Mouse (Mus musculus): ENCODE results near the gene Hs3st1.
"Not testable (repeated sequence)": the region's sequence is repeated elsewhere in the genome, so short reads cannot be mapped to it uniquely, and the experiment has no call there.

Hs3st1 gene
- long read RNA-seq, experiment 1, transcript Hs3st1-201 (2 exons, 1,684 nt) = major isoform, 9 of 10 reads
- long read RNA-seq, experiment 1, partial matches to known transcripts = 0 of 10 reads
- long read RNA-seq, experiment 1, other reads (novel, unspliced or antisense) = 0 of 10 reads
- long read RNA-seq, experiment 2, partial matches to known transcripts = 1 of 4 reads
- long read RNA-seq, experiment 2, other reads (novel, unspliced or antisense) = 0 of 4 reads

- intact Hi-C loops (cut with DNase I) = not testable (repeated sequence)
Measured at GRCm38 (mm10) chr5:39755375-39755774, at the start of gene Hs3st1. Gene Hs3st1, minus strand, starts transcription at chr5:39755475.

DNA sequence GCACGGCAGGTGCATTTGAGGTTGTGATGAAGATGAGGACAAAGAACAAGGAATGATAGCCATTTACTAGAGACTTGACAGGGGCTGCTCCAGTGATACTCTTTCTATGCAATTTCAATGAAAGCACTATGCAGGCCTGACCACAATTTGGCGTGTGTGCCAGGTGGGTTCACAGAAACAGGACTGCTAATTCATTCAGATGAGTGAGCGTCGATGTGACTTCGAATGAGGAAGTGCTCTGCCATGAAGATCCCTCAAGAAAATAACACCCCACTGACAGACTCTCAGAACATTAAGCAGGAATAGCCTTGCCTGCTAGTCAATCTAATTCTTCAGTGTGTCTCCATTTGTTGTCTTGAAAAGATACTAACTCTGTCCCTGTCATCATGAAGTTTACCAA lies 49.4 kb upstream of the Hs3st1 start:
- intact Hi-C loops (cut with DNase I) = no loop called here

DNA sequence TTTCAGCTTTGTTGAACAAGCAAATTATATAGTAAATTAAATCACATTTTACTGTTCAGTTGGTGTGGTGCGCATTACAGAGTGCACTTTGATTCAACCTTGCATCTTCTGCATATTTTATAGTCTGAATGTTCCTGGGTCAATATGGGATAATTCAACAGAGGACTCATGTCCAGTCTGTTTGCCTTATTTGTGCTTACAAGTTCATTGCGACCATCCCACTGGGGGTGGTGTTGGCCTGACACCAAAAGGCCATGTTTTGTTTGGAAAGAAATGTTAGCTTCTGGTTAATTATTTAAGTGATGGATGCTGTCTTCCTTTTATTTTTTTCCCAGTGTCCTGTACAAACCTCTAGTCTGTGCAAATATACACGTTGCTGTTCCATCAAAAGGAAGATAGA lies 48.7 kb upstream of the Hs3st1 start:
- intact Hi-C loops (cut with DNase I) = no loop called here

- intact Hi-C loops (cut with DNase I) = no loop called here
Measured at GRCm38 (mm10) chr5:39803457-39803856, 48.2 kb upstream of the Hs3st1 start.

GRCm38 (mm10) chr5:39802110-39802509 lies 46.8 kb upstream of the Hs3st1 start:
- intact Hi-C loops (cut with DNase I) = no loop called here

- intact Hi-C loops (cut with DNase I) = no loop called here
Measured at GRCm38 (mm10) chr5:39777094-39777710, 21.9 kb upstream of the Hs3st1 start.

GRCm38 (mm10) chr5:39771680-39772348 lies 16.5 kb upstream of the Hs3st1 start:
- intact Hi-C loops (cut with DNase I) = no loop called here

DNA sequence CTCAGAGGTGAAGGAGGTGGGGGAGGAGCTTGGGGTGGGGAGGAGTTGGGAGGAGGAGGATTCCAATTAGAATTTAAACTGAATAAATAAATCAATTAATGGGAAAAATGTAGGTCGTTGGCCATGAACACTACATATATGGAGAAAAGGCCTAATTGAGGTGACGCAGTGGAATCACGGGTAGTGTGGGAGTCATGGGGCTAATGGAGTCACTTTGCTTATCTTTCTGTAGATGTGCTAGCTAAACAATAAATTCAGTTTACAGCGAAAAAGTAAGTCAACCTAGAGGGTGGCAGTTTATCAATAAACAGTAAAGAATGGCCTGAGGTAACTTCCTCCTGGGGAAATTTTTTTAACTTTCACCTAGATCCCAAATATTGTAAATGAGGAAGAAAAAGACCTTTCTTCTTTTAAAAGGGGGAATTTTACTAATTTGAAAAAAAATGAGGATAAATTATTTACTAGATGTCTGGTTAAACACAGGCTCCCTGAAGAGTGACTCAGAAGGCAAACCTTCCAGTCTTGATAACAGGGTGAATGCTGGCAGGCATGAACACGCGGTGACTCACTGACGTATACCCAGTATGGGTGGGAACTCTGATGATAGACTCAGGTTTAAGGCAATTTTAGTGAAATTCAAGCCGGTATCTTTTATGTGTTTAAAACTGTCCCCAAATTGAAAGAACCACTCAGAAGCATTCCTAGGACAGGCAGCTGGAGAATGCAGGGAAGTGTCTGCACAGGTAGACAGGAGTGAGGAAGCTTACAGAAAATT lies 6.6 kb upstream of the Hs3st1 start:
- intact Hi-C loops (cut with DNase I) = no loop called here

GRCm38 (mm10) chr5:39758890-39759475 lies 3.7 kb upstream of the Hs3st1 start:
- intact Hi-C loops (cut with DNase I) = no loop called here

DNA sequence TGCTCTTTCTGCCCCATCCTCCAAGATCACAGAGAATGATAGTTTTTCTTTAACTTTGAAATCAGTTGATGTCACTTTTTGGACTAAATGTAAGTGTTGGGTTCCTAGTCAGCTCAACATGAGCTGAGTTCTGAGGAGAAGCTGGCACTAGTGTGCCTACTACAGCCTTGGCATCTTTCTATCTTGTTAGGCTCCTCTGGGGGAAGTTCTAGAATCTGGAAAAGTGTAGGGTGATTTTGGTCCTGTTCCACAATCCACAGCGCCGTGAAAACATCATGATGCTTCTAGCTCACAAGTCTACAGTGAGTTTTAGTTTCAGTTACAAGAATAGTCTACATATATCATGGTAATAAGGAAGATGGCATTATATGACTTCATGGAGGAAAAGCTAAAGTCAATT lies 18.4 kb downstream of the Hs3st1 start:
- intact Hi-C loops (cut with DNase I) = no loop called here

- intact Hi-C loops (cut with DNase I) = no loop called here
Measured at GRCm38 (mm10) chr5:39733750-39734443, 21.4 kb downstream of the Hs3st1 start.

- intact Hi-C loops (cut with DNase I) = no loop called here
Measured at GRCm38 (mm10) chr5:39733013-39733749, 22.1 kb downstream of the Hs3st1 start.

- intact Hi-C loops (cut with DNase I) = no loop called here
Measured at GRCm38 (mm10) chr5:39715694-39716550, 39.4 kb downstream of the Hs3st1 start.

DNA sequence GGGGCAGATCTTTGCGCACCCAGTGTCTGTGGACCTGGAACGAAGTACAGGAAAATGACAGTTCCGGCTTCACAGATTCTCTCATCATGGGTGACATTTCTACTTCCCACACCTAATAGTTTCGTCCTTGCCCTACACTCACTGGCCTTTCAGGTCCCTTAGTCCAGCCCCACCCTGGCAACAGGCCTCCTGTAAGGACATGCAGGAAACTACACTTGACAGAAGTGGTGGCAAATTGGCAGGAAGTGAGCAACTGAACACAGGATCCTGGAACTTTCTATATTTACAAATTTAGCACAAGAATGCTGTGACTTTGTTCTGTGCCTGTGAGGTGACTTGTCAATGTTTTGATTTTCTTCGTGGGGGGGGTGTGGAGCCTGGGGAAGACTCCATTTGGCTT lies 40.1 kb downstream of the Hs3st1 start:
- intact Hi-C loops (cut with DNase I) = no loop called here

- intact Hi-C loops (cut with DNase I) = no loop called here
Measured at GRCm38 (mm10) chr5:39705539-39705938, 49.7 kb downstream of the Hs3st1 start.

GRCm38 (mm10) chr5:39660826-39661225 lies 94.4 kb downstream of the Hs3st1 start:
- intact Hi-C loops (cut with DNase I) = no loop called here

GRCm38 (mm10) chr5:39659417-39659816 lies 95.9 kb downstream of the Hs3st1 start:
- intact Hi-C loops (cut with DNase I) = no loop called here

GRCm38 (mm10) chr5:39644827-39645380 lies 110.4 kb downstream of the Hs3st1 start:
- intact Hi-C loops (cut with DNase I) = loop anchor here (10.0 kb wide), 2 partner anchors 310 to 530 kb away; no protein-coding TSS in a partner anchor

All from adrenal gland (tissue).